Mouse (Mus musculus) kidney, adult 9 months (tissue): Measurements from ENCODE around the gene Mif4gd.

Experiments
- DNase-seq: peaks from one replicate; pipeline ENCODE4 v3.0.0; 2022

The Mif4gd gene

GRCm38 (mm10) chr11:115631505-115631890 is 18.7 kb upstream of the Mif4gd start:
- DNase-seq = peak; percentile 81

- no peak for DNase-seq
Observed at GRCm38 (mm10) chr11:115630532-115631504, 18.0 kb upstream of the Mif4gd start.

GRCm38 (mm10) chr11:115629734-115630531 is 17.2 kb upstream of the Mif4gd start:
- DNase-seq = no peak

GRCm38 (mm10) chr11:115628465-115629101 is 15.8 kb upstream of the Mif4gd start:
- DNase-seq = no peak

- DNase-seq = peak; percentile 100
Observed at GRCm38 (mm10) chr11:115627705-115628464, 15.1 kb upstream of the Mif4gd start, which contains the start of gene Slc25a19. Gene Slc25a19 (minus strand): TSS chr11:115628295.

- DNase-seq = peak; percentile 32
Observed at GRCm38 (mm10) chr11:115626824-115627616, 14.3 kb upstream of the Mif4gd start.

GRCm38 (mm10) chr11:115625877-115626276 is 13.1 kb upstream of the Mif4gd start:
- DNase-seq = peak; percentile 95

GRCm38 (mm10) chr11:115623487-115624070 is 10.8 kb upstream of the Mif4gd start:
- DNase-seq = no peak

GRCm38 (mm10) chr11:115619949-115620348 is 7.2 kb upstream of the Mif4gd start:
- peak; percentile 11 for DNase-seq

GRCm38 (mm10) chr11:115618732-115619516 is 6.2 kb upstream of the Mif4gd start:
- DNase-seq = peak; percentile 32

GRCm38 (mm10) chr11:115618001-115618400 is 5.2 kb upstream of the Mif4gd start:
- peak; percentile 69 for DNase-seq

- DNase-seq = peak; percentile 75
Observed at GRCm38 (mm10) chr11:115616893-115617292, 4.1 kb upstream of the Mif4gd start.

- DNase-seq = peak; percentile 19
Observed at GRCm38 (mm10) chr11:115616371-115616770, 3.6 kb upstream of the Mif4gd start.

- DNase-seq = peak; percentile 56
Observed at GRCm38 (mm10) chr11:115615875-115616274, 3.1 kb upstream of the Mif4gd start.

- peak; percentile 15 for DNase-seq
Observed at GRCm38 (mm10) chr11:115615108-115615825, 2.5 kb upstream of the Mif4gd start.

GRCm38 (mm10) chr11:115614346-115615107 is 1.8 kb upstream of the Mif4gd start:
- peak; percentile 54 for DNase-seq

- peak; percentile 52 for DNase-seq
Observed at GRCm38 (mm10) chr11:115613138-115613945, 573 bp upstream of the Mif4gd start.

- peak; percentile 91 for DNase-seq
Observed at GRCm38 (mm10) chr11:115612059-115612409, 735 bp downstream of the Mif4gd start.
